In the genomic region with DNA sequence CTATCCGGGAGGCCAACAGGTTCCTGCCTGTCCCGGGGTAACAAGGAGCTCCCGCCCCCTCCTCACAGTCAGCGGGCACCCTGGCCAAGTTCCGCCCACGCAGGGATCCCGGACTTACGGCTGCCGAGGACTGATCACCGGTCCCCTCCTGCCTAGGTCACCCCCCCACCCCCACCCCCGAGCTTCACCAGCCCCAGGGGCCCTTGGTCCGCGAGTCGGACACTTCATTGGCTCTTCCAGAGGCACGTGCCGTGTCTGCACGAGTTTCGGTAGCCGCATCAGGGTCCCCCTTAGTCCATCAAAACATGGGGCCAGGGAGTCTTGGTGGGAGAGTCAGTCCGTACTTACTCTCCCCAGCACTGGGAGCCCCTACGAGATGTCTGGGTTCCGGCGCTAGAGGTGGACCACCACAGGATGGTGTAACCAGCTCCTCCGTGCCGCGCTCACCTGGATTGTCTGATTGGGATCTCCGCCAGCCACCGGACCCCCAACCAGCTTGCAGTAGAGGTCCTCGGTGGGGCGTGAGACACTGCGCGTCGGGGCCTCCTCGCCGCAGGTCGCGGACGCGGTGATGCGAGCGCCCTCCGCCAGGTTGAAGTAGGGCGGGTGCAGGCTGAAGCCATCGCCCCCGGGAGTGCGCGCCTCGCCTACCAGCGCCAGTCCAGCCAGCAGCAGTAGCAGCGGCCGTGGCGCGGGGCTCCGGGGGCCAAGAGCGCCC, we compare ENCODE assay signal across 8 mouse cellular contexts. TPM values are rescaled to one million over a fixed set of nuclear protein-coding genes. Genes with fewer than 3 reads are reported as not detected.
A peak's percentile ranks its signal among the peaks of the same experiment; 100 is the strongest.
DNase-seq lines count a peak whose midpoint lies in the region; ATAC-seq lines count a peak whose summit lies in the region.

No protein-coding gene starts in this region.

- ATAC-seq in embryonic facial prominence, embryonic 15.5 days (ENCODE audit: insufficient number of reproducible peaks, low FRiP score, low TSS enrichment, low read depth) = no peak
- ATAC-seq in hindbrain, embryonic 15.5 days (ENCODE audit: low FRiP score, low read depth) = peak; percentile 17; the same call in 1 of the 2 replicates
- ATAC-seq in liver, embryonic 13.5 days (ENCODE audit: low read depth) = peak; percentile 19
- peak; percentile 14 for ATAC-seq in neural tube, embryonic 12.5 days (ENCODE audit: low FRiP score, low read depth)

- DNase-seq in urinary bladder, postnatal 14 days (ENCODE audit: low spot score) = peak; percentile 69
- DNase-seq in urinary bladder, postnatal 10 days (ENCODE audit: low spot score) = no peak
- no peak for DNase-seq in liver, embryonic 13.5 days
- no peak for DNase-seq in layer of hippocampus, adult 9-11 months
- no peak for DNase-seq in right cerebral cortex, postnatal 14 days

- H3K4me2 ChIP-seq in embryonic facial prominence, embryonic 15.5 days (replicated peaks) = peak overlapping the region; percentile 97
- H3K4me2 ChIP-seq in hindbrain, embryonic 15.5 days = peak overlapping the region; percentile 92
- peak overlapping the region; percentile 77 for H3K4me2 ChIP-seq in liver, embryonic 13.5 days
- peak overlapping the region; percentile 100 for H3K4me2 ChIP-seq in neural tube, embryonic 12.5 days (replicated peaks)

- WGBS in embryonic facial prominence, embryonic 15.5 days = 1% methylated on average over 55 of the region's 55 CpGs
- WGBS in hindbrain, embryonic 15.5 days = under 1% methylated on average over 48 of the region's 55 CpGs
- WGBS in liver, embryonic 13.5 days (ENCODE audit: insufficient replicate concordance) = under 1% methylated on average over 52 of the region's 55 CpGs
- under 1% methylated on average over 55 of the region's 55 CpGs for WGBS in neural tube, embryonic 12.5 days

- H3K27ac ChIP-seq in embryonic facial prominence, embryonic 15.5 days (replicated peaks) = peak overlapping the region; percentile 86
- H3K27ac ChIP-seq in hindbrain, embryonic 15.5 days (replicated peaks) = no peak overlapping the region
- no peak overlapping the region for H3K27ac ChIP-seq in liver, embryonic 13.5 days
- no peak overlapping the region for H3K27ac ChIP-seq in neural tube, embryonic 12.5 days

- H3K9ac ChIP-seq in embryonic facial prominence, embryonic 15.5 days = peak overlapping the region; percentile 51
- peak overlapping the region; percentile 37 for H3K9ac ChIP-seq in hindbrain, embryonic 15.5 days
- H3K9ac ChIP-seq in liver, embryonic 13.5 days = peak overlapping the region; percentile 39
- peak overlapping the region; percentile 60 for H3K9ac ChIP-seq in neural tube, embryonic 12.5 days

- H3K4me1 ChIP-seq in embryonic facial prominence, embryonic 15.5 days = peaks cover 72% of the 10 kb centered on the region
- peaks cover 37% of the 10 kb centered on the region for H3K4me1 ChIP-seq in hindbrain, embryonic 15.5 days (replicated peaks)
- H3K4me1 ChIP-seq in liver, embryonic 13.5 days (replicated peaks) = peaks cover 40% of the 10 kb centered on the region
- peaks cover 55% of the 10 kb centered on the region for H3K4me1 ChIP-seq in neural tube, embryonic 12.5 days

- H3K27me3 ChIP-seq in embryonic facial prominence, embryonic 15.5 days = peaks cover 40% of the 10 kb centered on the region
- H3K27me3 ChIP-seq in hindbrain, embryonic 15.5 days = peaks cover 24% of the 10 kb centered on the region
- H3K27me3 ChIP-seq in liver, embryonic 13.5 days = peaks cover 61% of the 10 kb centered on the region
- peaks cover 38% of the 10 kb centered on the region for H3K27me3 ChIP-seq in neural tube, embryonic 12.5 days (replicated peaks)

- peak overlapping the region; percentile 66 for H3K4me3 ChIP-seq in embryonic facial prominence, embryonic 15.5 days (replicated peaks)
- H3K4me3 ChIP-seq in hindbrain, embryonic 15.5 days = peak overlapping the region; percentile 45
- H3K4me3 ChIP-seq in liver, embryonic 13.5 days (replicated peaks) = peak overlapping the region; percentile 59
- H3K4me3 ChIP-seq in neural tube, embryonic 12.5 days = peak overlapping the region; percentile 57

- no peaks in the 10 kb centered on the region for H3K9me3 ChIP-seq in embryonic facial prominence, embryonic 15.5 days (replicated peaks)
- no peaks in the 10 kb centered on the region for H3K9me3 ChIP-seq in hindbrain, embryonic 15.5 days
- no peaks in the 10 kb centered on the region for H3K9me3 ChIP-seq in liver, embryonic 13.5 days (replicated peaks)
- H3K9me3 ChIP-seq in neural tube, embryonic 12.5 days = no peaks in the 10 kb centered on the region

- H3K36me3 ChIP-seq in embryonic facial prominence, embryonic 15.5 days = no peaks in the 10 kb centered on the region
- H3K36me3 ChIP-seq in hindbrain, embryonic 15.5 days = no peaks in the 10 kb centered on the region
- H3K36me3 ChIP-seq in liver, embryonic 13.5 days = no peaks in the 10 kb centered on the region
- no peaks in the 10 kb centered on the region for H3K36me3 ChIP-seq in neural tube, embryonic 12.5 days

RNA-seq across cellular contexts. Expression of a gene that starts 0.5 kb away (rescaled TPM):
- polyA plus RNA-seq in embryonic facial prominence, embryonic 15.5 days (2015; fragmentation: Nextera tagmentation; extraction: Ambion mirVana) = 28.0 and 37.2 TPM in 2 replicates
- polyA plus RNA-seq in hindbrain, embryonic 15.5 days (2015; fragmentation: Nextera tagmentation; extraction: Ambion mirVana) = 2.5 and 3.5 TPM in 2 replicates
- polyA plus RNA-seq in liver, embryonic 13.5 days (2015; fragmentation: Nextera tagmentation; extraction: Ambion mirVana) = 1.5 and 1.9 TPM in 2 replicates
- polyA plus RNA-seq in neural tube, embryonic 12.5 days (2016; fragmentation: Nextera tagmentation; extraction: Ambion mirVana) = 2.8 and 2.9 TPM in 2 replicates

RNA-seq across cellular contexts. Expression of a gene that starts 32.0 kb away (rescaled TPM):
- polyA plus RNA-seq in embryonic facial prominence, embryonic 15.5 days (2015; fragmentation: Nextera tagmentation; extraction: Ambion mirVana) = 599 and 606 TPM in 2 replicates
- 337 and 391 TPM in 2 replicates for polyA plus RNA-seq in hindbrain, embryonic 15.5 days (2015; fragmentation: Nextera tagmentation; extraction: Ambion mirVana)
- 525 and 552 TPM in 2 replicates for polyA plus RNA-seq in liver, embryonic 13.5 days (2015; fragmentation: Nextera tagmentation; extraction: Ambion mirVana)
- polyA plus RNA-seq in neural tube, embryonic 12.5 days (2016; fragmentation: Nextera tagmentation; extraction: Ambion mirVana) = 430 and 468 TPM in 2 replicates

RNA-seq across cellular contexts. Expression of a gene that starts 48.1 kb away (rescaled TPM):
- 13.5 and 14.2 TPM in 2 replicates for polyA plus RNA-seq in embryonic facial prominence, embryonic 15.5 days (2015; fragmentation: Nextera tagmentation; extraction: Ambion mirVana)
- 27.0 and 29.6 TPM in 2 replicates for polyA plus RNA-seq in hindbrain, embryonic 15.5 days (2015; fragmentation: Nextera tagmentation; extraction: Ambion mirVana)
- polyA plus RNA-seq in liver, embryonic 13.5 days (2015; fragmentation: Nextera tagmentation; extraction: Ambion mirVana) = 4.2 and 4.4 TPM in 2 replicates
- polyA plus RNA-seq in neural tube, embryonic 12.5 days (2016; fragmentation: Nextera tagmentation; extraction: Ambion mirVana) = 26.3 and 28.7 TPM in 2 replicates

RNA-seq across cellular contexts. Expression of a gene that starts 53.9 kb away (rescaled TPM):
- 176 and 190 TPM in 2 replicates for polyA plus RNA-seq in embryonic facial prominence, embryonic 15.5 days (2015; fragmentation: Nextera tagmentation; extraction: Ambion mirVana)
- 189 and 207 TPM in 2 replicates for polyA plus RNA-seq in hindbrain, embryonic 15.5 days (2015; fragmentation: Nextera tagmentation; extraction: Ambion mirVana)
- 151 and 159 TPM in 2 replicates for polyA plus RNA-seq in liver, embryonic 13.5 days (2015; fragmentation: Nextera tagmentation; extraction: Ambion mirVana)
- polyA plus RNA-seq in neural tube, embryonic 12.5 days (2016; fragmentation: Nextera tagmentation; extraction: Ambion mirVana) = 218 and 221 TPM in 2 replicates
